Mouse (Mus musculus): ENCODE results near the gene Fhl3. TPM values are rescaled to one million over a fixed set of nuclear protein-coding genes. Genes with fewer than 3 reads are reported as not detected.

Gene Fhl3
- 44.7 and 114 TPM in 2 replicates for polyA plus RNA-seq (2011; ENCODE audit: insufficient read depth, insufficient read length, low replicate concordance, missing spikeins)

- H3K27ac ChIP-seq (ENCODE audit: control insufficient read depth, insufficient read depth, low read depth, low read length, poor library complexity) = peak within 1 kb of the TSS; percentile 74
- TF ChIP-seq POLR2A (IDR thresholded peaks at IDR 0.05; ENCODE audit: borderline replicate concordance, control insufficient read depth, low read depth, low read length) (peak; percentile 49; the same call in 1 of the 2 replicates), CTCF (IDR thresholded peaks at IDR 0.05; ENCODE audit: control insufficient read depth, insufficient read depth, low read length) (no peak)
- peaks cover 9% of the 10 kb centered on the region; the same call in 1 of the 2 replicates for H3K4me1 ChIP-seq (ENCODE audit: control insufficient read depth, insufficient read depth, low read length)
- H3K4me3 ChIP-seq (replicated peaks; ENCODE audit: control insufficient read depth, low read depth, low read length) = peak within 1 kb of the TSS; percentile 67
- under 1% methylated on average over 49 of the region's 59 CpGs for WGBS
Measured at GRCm38 (mm10) chr4:124700248-124700971, at the start of gene Fhl3. Fhl3 (plus strand) TSS chr4:124700701.

- 20% methylated on average over 9 of the region's 9 CpGs for WGBS
- no peaks in the 10 kb centered on the region; the same call in 1 of the 2 replicates for H3K4me1 ChIP-seq (ENCODE audit: control insufficient read depth, insufficient read depth, low read length)
- no peak overlapping the region for H3K27ac ChIP-seq (ENCODE audit: control insufficient read depth, insufficient read depth, low read depth, low read length, poor library complexity)
- TF ChIP-seq CTCF (IDR thresholded peaks at IDR 0.05; ENCODE audit: control insufficient read depth, insufficient read depth, low read length) (no peak), POLR2A (IDR thresholded peaks at IDR 0.05; ENCODE audit: borderline replicate concordance, control insufficient read depth, low read depth, low read length) (no peak)
- H3K4me3 ChIP-seq (replicated peaks; ENCODE audit: control insufficient read depth, low read depth, low read length) = no peak overlapping the region
Measured at GRCm38 (mm10) chr4:124652886-124653285, 47.6 kb upstream of the Fhl3 start.

GRCm38 (mm10) chr4:124656518-124656853 is 44.0 kb upstream of the Fhl3 start, which contains the start of gene Pou3f1:
Pou3f1 (plus strand) TSS chr4:124656807.
- no peak within 1 kb of the TSS for H3K4me3 ChIP-seq (replicated peaks; ENCODE audit: control insufficient read depth, low read depth, low read length)
- 10% methylated on average over 15 of the region's 15 CpGs for WGBS
- H3K27ac ChIP-seq (ENCODE audit: control insufficient read depth, insufficient read depth, low read depth, low read length, poor library complexity) = no peak within 1 kb of the TSS; the same call in 1 of the 2 replicates
- H3K4me1 ChIP-seq (ENCODE audit: control insufficient read depth, insufficient read depth, low read length) = no peaks in the 10 kb centered on the region; the same call in 1 of the 2 replicates
- TF ChIP-seq CTCF (IDR thresholded peaks at IDR 0.05; ENCODE audit: control insufficient read depth, insufficient read depth, low read length) = no peak
- TF ChIP-seq POLR2A (IDR thresholded peaks at IDR 0.05; ENCODE audit: borderline replicate concordance, control insufficient read depth, low read depth, low read length) = no peak

- 2% methylated on average over 92 of the region's 92 CpGs for WGBS
- H3K4me3 ChIP-seq (replicated peaks; ENCODE audit: control insufficient read depth, low read depth, low read length) = no peak overlapping the region
- TF ChIP-seq CTCF (IDR thresholded peaks at IDR 0.05; ENCODE audit: control insufficient read depth, insufficient read depth, low read length) = no peak
- TF ChIP-seq POLR2A (IDR thresholded peaks at IDR 0.05; ENCODE audit: borderline replicate concordance, control insufficient read depth, low read depth, low read length) = no peak
- no peak overlapping the region; the same call in 1 of the 2 replicates for H3K27ac ChIP-seq (ENCODE audit: control insufficient read depth, insufficient read depth, low read depth, low read length, poor library complexity)
- H3K4me1 ChIP-seq (ENCODE audit: control insufficient read depth, insufficient read depth, low read length) = no peaks in the 10 kb centered on the region; the same call in 1 of the 2 replicates
Measured at GRCm38 (mm10) chr4:124656854-124657650, 43.4 kb upstream of the Fhl3 start.

- TF ChIP-seq CTCF (IDR thresholded peaks at IDR 0.05; ENCODE audit: control insufficient read depth, insufficient read depth, low read length) = no peak
- TF ChIP-seq POLR2A (IDR thresholded peaks at IDR 0.05; ENCODE audit: borderline replicate concordance, control insufficient read depth, low read depth, low read length) = no peak
- H3K27ac ChIP-seq (ENCODE audit: control insufficient read depth, insufficient read depth, low read depth, low read length, poor library complexity) = no peak overlapping the region; the same call in 1 of the 2 replicates
- 4% methylated on average over 61 of the region's 61 CpGs for WGBS
- H3K4me3 ChIP-seq (replicated peaks; ENCODE audit: control insufficient read depth, low read depth, low read length) = no peak overlapping the region
- H3K4me1 ChIP-seq (ENCODE audit: control insufficient read depth, insufficient read depth, low read length) = no peaks in the 10 kb centered on the region; the same call in 1 of the 2 replicates
Measured at GRCm38 (mm10) chr4:124657781-124658180, 42.7 kb upstream of the Fhl3 start.

- no peak overlapping the region for H3K4me3 ChIP-seq (replicated peaks; ENCODE audit: control insufficient read depth, low read depth, low read length)
- TF ChIP-seq CTCF (IDR thresholded peaks at IDR 0.05; ENCODE audit: control insufficient read depth, insufficient read depth, low read length) (no peak), POLR2A (IDR thresholded peaks at IDR 0.05; ENCODE audit: borderline replicate concordance, control insufficient read depth, low read depth, low read length) (no peak)
- WGBS = 5% methylated on average over 39 of the region's 39 CpGs
- H3K27ac ChIP-seq (ENCODE audit: control insufficient read depth, insufficient read depth, low read depth, low read length, poor library complexity) = no peak overlapping the region; the same call in 1 of the 2 replicates
- no peaks in the 10 kb centered on the region; the same call in 1 of the 2 replicates for H3K4me1 ChIP-seq (ENCODE audit: control insufficient read depth, insufficient read depth, low read length)
Measured at GRCm38 (mm10) chr4:124658412-124658851, 42.1 kb upstream of the Fhl3 start.

- WGBS = 4% methylated on average over 68 of the region's 68 CpGs
- TF ChIP-seq POLR2A (IDR thresholded peaks at IDR 0.05; ENCODE audit: borderline replicate concordance, control insufficient read depth, low read depth, low read length) (no peak), CTCF (IDR thresholded peaks at IDR 0.05; ENCODE audit: control insufficient read depth, insufficient read depth, low read length) (no peak)
Measured at GRCm38 (mm10) chr4:124659251-124660217, 41.0 kb upstream of the Fhl3 start.

More at GRCm38 (mm10) chr4:124659251-124660217, 41.0 kb upstream of the Fhl3 start:
- Histone ChIP-seq H3K4me3 (replicated peaks; ENCODE audit: control insufficient read depth, low read depth, low read length) (no peak overlapping the region), H3K27ac (ENCODE audit: control insufficient read depth, insufficient read depth, low read depth, low read length, poor library complexity) (no peak overlapping the region), H3K4me1 (ENCODE audit: control insufficient read depth, insufficient read depth, low read length) (no peaks in the 10 kb centered on the region; the same call in 1 of the 2 replicates)

Measured in bone marrow, adult 2 months (tissue).